In the genomic region with DNA sequence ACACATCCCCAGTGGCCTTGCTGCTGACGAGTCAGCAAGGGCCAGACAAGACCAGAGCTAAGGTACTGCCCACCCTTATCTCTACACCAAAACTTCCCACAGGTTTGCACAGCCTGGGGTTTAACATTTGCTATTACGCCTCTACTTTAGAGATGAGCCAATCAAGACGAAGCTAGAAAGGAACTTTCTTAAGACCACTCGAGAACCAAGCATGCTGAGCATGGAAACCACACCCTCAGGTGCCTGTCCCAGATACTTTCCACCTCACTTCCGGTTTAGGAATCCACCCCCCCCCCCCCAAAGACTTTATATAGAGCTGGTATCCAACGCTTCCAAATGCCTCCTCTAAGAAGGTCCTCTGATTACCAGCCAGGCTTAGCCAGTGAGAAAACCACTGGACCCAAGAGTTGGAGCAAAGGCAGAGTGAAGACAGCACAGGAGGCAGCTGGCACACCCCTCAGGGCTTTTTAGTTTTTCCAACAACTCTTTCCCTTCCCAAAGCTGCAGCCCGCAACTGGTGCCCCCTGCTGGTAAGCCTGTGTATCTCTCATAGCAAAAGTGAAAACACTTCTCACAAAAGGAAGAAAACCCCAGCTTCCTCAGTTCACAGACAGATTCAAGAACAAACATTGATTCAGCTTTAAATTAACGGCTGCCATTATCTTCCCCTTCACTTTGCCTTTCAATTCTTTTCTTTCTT, we compare ENCODE assay signal across 8 mouse cellular contexts. TPM values are rescaled to one million over a fixed set of nuclear protein-coding genes. Genes with fewer than 3 reads are reported as not detected.
A peak's percentile ranks its signal among the peaks of the same experiment; 100 is the strongest.
DNase-seq lines count a peak whose midpoint lies in the region; ATAC-seq and TF ChIP-seq lines count a peak whose summit lies in the region.

No protein-coding gene starts in this region.

- H3K4me3 ChIP-seq in midbrain, embryonic 11.5 days (ENCODE audit: low read depth, low read length): no peak overlapping the region
- no peak overlapping the region for H3K4me3 ChIP-seq in midbrain, embryonic 15.5 days
- no peak overlapping the region for H3K4me3 ChIP-seq in cerebellum, adult 2 months (replicated peaks; ENCODE audit: insufficient read depth, low read depth, low read length)

- H3K9me3 ChIP-seq in midbrain, embryonic 11.5 days (ENCODE audit: control insufficient read depth, low read length): no peaks in the 10 kb centered on the region
- H3K9me3 ChIP-seq in midbrain, embryonic 15.5 days: no peaks in the 10 kb centered on the region

- H3K9ac ChIP-seq in midbrain, embryonic 11.5 days (ENCODE audit: low read length): no peak overlapping the region
- H3K9ac ChIP-seq in midbrain, embryonic 15.5 days: no peak overlapping the region

- DNase-seq in cerebellum, adult 18-20 months: peak; percentile 63 to 72
- peak; percentile 82 for DNase-seq in midbrain, embryonic 11.5 days (ENCODE audit: low spot score, missing footprints)
- peak; percentile 52 to 64 for DNase-seq in cerebellum, adult 2 months
- DNase-seq in heart, postnatal 14 days: peak; percentile 82 to 90
- peak; percentile 79 for DNase-seq in lung, postnatal 25 days (ENCODE audit: low spot score)
- DNase-seq in testis, postnatal 10 days (ENCODE audit: low spot score): peak; percentile 88

- H3K4me1 ChIP-seq in midbrain, embryonic 11.5 days (ENCODE audit: control insufficient read depth, insufficient read depth, low read length): peaks cover 4% of the 10 kb centered on the region; the same call in 1 of the 2 replicates
- H3K4me1 ChIP-seq in midbrain, embryonic 15.5 days: peaks cover 12% of the 10 kb centered on the region
- H3K4me1 ChIP-seq in cerebellum, adult 2 months (ENCODE audit: control insufficient read depth, insufficient read depth, low read length): peaks cover 4% of the 10 kb centered on the region; the same call in 1 of the 2 replicates

- peak; percentile 62 for TF ChIP-seq CTCF in cerebellum, adult 2 months (IDR thresholded peaks at IDR 0.05; ENCODE audit: borderline replicate concordance, insufficient read depth, low read depth, low read length)

- H3K27ac ChIP-seq in midbrain, embryonic 11.5 days (ENCODE audit: low read depth, low read length): no peak overlapping the region
- H3K27ac ChIP-seq in midbrain, embryonic 15.5 days: no peak overlapping the region
- H3K27ac ChIP-seq in cerebellum, adult 2 months (ENCODE audit: insufficient read depth, low read length): no peak overlapping the region

- ATAC-seq in cerebellum, adult (ENCODE audit: insufficient number of reproducible peaks, low FRiP score, low TSS enrichment): no peak
- ATAC-seq in midbrain, embryonic 11.5 days (ENCODE audit: low FRiP score): no peak
- ATAC-seq in midbrain, embryonic 15.5 days (replicated peaks): no peak

- H3K36me3 ChIP-seq in midbrain, embryonic 11.5 days (ENCODE audit: control insufficient read depth, insufficient read depth, low read length): no peaks in the 10 kb centered on the region
- no peaks in the 10 kb centered on the region for H3K36me3 ChIP-seq in midbrain, embryonic 15.5 days (replicated peaks)

- WGBS in midbrain, embryonic 11.5 days: 70% methylated on average over 8 of the region's 8 CpGs
- 69% methylated on average over 8 of the region's 8 CpGs for WGBS in midbrain, embryonic 15.5 days
- WGBS in cerebellum, adult 2 months: 67% methylated on average over 8 of the region's 8 CpGs

- no peaks in the 10 kb centered on the region for H3K27me3 ChIP-seq in midbrain, embryonic 11.5 days (ENCODE audit: control insufficient read depth, insufficient read depth, low read length)
- no peaks in the 10 kb centered on the region for H3K27me3 ChIP-seq in midbrain, embryonic 15.5 days (replicated peaks)
- H3K27me3 ChIP-seq in cerebellum, adult 2 months (ENCODE audit: control insufficient read depth, insufficient read depth, low read length): no peaks in the 10 kb centered on the region

- intact Hi-C loops in heart, postnatal 14 days (cut with DNase I): loop anchor here (1.0 to 2.0 kb wide), 2 partner anchors 86 to 105 kb away; no protein-coding TSS in a partner anchor

- H3K4me2 ChIP-seq in midbrain, embryonic 11.5 days: no peak overlapping the region
- no peak overlapping the region for H3K4me2 ChIP-seq in midbrain, embryonic 15.5 days

- no peak for TF ChIP-seq POLR2A in cerebellum, adult 2 months (IDR thresholded peaks at IDR 0.05; ENCODE audit: borderline replicate concordance, insufficient read depth, low read length)

RNA-seq across cellular contexts. Expression of a gene that starts 4.1 kb away (rescaled TPM):
- 2.6 and 3.2 TPM in 2 replicates for polyA plus RNA-seq in midbrain, embryonic 11.5 days (2014; fragmentation: Nextera tagmentation; extraction: Ambion mirVana)
- 12.7 and 14.2 TPM in 2 replicates for polyA plus RNA-seq in midbrain, embryonic 15.5 days (2015; fragmentation: Nextera tagmentation; extraction: Ambion mirVana)
- polyA plus RNA-seq in cerebellum, adult 2 months (2012; rRNA removed): 16.1 and 18.4 TPM in 2 replicates
- total RNA-seq in heart, postnatal 14 days (2021): 1 to 10 TPM; 3.7 to 4.1 TPM

RNA-seq across cellular contexts. Expression of a gene that starts 10.9 kb away (rescaled TPM):
- polyA plus RNA-seq in midbrain, embryonic 11.5 days (2014; fragmentation: Nextera tagmentation; extraction: Ambion mirVana): 60.0 and 63.3 TPM in 2 replicates
- polyA plus RNA-seq in midbrain, embryonic 15.5 days (2015; fragmentation: Nextera tagmentation; extraction: Ambion mirVana): 40.5 and 48.7 TPM in 2 replicates
- 96.5 and 107 TPM in 2 replicates for polyA plus RNA-seq in cerebellum, adult 2 months (2012; rRNA removed)
- 10 to 100 TPM; 87.3 to 92.4 TPM for total RNA-seq in heart, postnatal 14 days (2021)

RNA-seq across cellular contexts. Expression of a gene that starts 40.0 kb away (rescaled TPM):
- polyA plus RNA-seq in midbrain, embryonic 11.5 days (2014; fragmentation: Nextera tagmentation; extraction: Ambion mirVana): 59.1 and 63.1 TPM in 2 replicates
- 60.4 and 60.8 TPM in 2 replicates for polyA plus RNA-seq in midbrain, embryonic 15.5 days (2015; fragmentation: Nextera tagmentation; extraction: Ambion mirVana)
- polyA plus RNA-seq in cerebellum, adult 2 months (2012; rRNA removed): 35.5 and 39.6 TPM in 2 replicates
- total RNA-seq in heart, postnatal 14 days (2021): 10 to 100 TPM; 18.3 to 22.4 TPM
